ENCODE assay signal across 25 mouse cellular contexts in genomic region chr2:154204630-154205029, GRCm38 (mm10). TPM values are rescaled to one million over a fixed set of nuclear protein-coding genes. Genes with fewer than 3 reads are reported as not detected.
"Had no signal": no experiment of that assay in that cellular context is flagged by ENCODE, and none has a peak within 500 bp of the region (broad histone marks: within the 10 kb centered on the region; RNA-seq: fewer than 3 reads in every experiment).

No protein-coding gene starts in this region.

- ATAC-seq: liver, postnatal 0 days; lung, postnatal 0 days; midbrain, embryonic 13.5 days; midbrain, embryonic 15.5 days had no signal

- DNase-seq: liver, postnatal 0 days; lung, adult 2 months; lung, postnatal 14 days; lung, postnatal 36 days; right cerebral cortex, postnatal 25 days; thymus, adult 2 months; thymus, postnatal 25 days; thymus, postnatal 4 days had no signal

RNA-seq across cellular contexts. Expression of gene Bpifb1, which starts 14.0 kb away (rescaled TPM):
- total RNA-seq: megakaryocyte progenitor cell, adult 5-6 weeks; monocyte, adult 5-6 weeks; neutrophil, adult 5-6 weeks had no signal
- polyA plus RNA-seq: macrophage; midbrain, embryonic 11.5 days; neural tube, embryonic 12.5 days; neural tube, embryonic 14.5 days; spleen, adult 2 months; urinary bladder, adult 2 months had no signal

RNA-seq across cellular contexts. Expression of gene Bpifb5, which starts 18.9 kb away (rescaled TPM):
- total RNA-seq: monocyte, adult 5-6 weeks; neutrophil, adult 5-6 weeks had no signal
- polyA plus RNA-seq: liver, postnatal 0 days; macrophage; midbrain, embryonic 13.5 days; neural tube, embryonic 12.5 days had no signal

RNA-seq across cellular contexts. Expression of gene Bpifa5, which starts 42.2 kb away (rescaled TPM):
- total RNA-seq: megakaryocyte progenitor cell, adult 5-6 weeks; midbrain, postnatal 0 days; monocyte, adult 5-6 weeks; neutrophil, adult 5-6 weeks had no signal
- polyA plus RNA-seq: liver, postnatal 0 days; lung, embryonic 15.5 days; lung, postnatal 0 days; macrophage; midbrain, embryonic 11.5 days; midbrain, embryonic 13.5 days; midbrain, embryonic 15.5 days; midbrain, postnatal 0 days; neural tube, embryonic 12.5 days; neural tube, embryonic 14.5 days; spleen, adult 2 months; stomach, embryonic 15.5 days; stomach, postnatal 0 days; testis, adult 2 months; urinary bladder, adult 2 months had no signal

RNA-seq across cellular contexts. Expression of gene Bpifb9a, which starts 53.0 kb away (rescaled TPM):
- total RNA-seq: megakaryocyte progenitor cell, adult 5-6 weeks; midbrain, postnatal 0 days; monocyte, adult 5-6 weeks; neutrophil, adult 5-6 weeks had no signal
- polyA plus RNA-seq: liver, postnatal 0 days; lung, adult 2 months; lung, embryonic 15.5 days; lung, postnatal 0 days; macrophage; midbrain, embryonic 11.5 days; midbrain, embryonic 13.5 days; midbrain, embryonic 15.5 days; neural tube, embryonic 12.5 days; neural tube, embryonic 14.5 days; spleen, adult 2 months; stomach, embryonic 15.5 days; stomach, postnatal 0 days; testis, adult 2 months; urinary bladder, adult 2 months had no signal
